Mouse (Mus musculus) ES-Bruce4 (cell line): ENCODE results near the gene Spg11. TPM values are rescaled to one million over a fixed set of nuclear protein-coding genes. Genes with fewer than 3 reads are reported as not detected.
A peak's percentile ranks its signal among the peaks of the same experiment; 100 is the strongest.
"Not testable (repeated sequence)": the region's sequence is repeated elsewhere in the genome, so short reads cannot be mapped to it uniquely, and the experiment has no call there.

Source experiments
- H3K27ac ChIP-seq: 2 replicates; pipeline ENCODE4 v1.5.1; 2012; ENCODE audit warnings: low read length, inconsistent platforms; ENCODE audit not compliant: insufficient read depth
- H3K27me3 ChIP-seq: 2 replicates; pipeline ENCODE4 v1.6.1; 2012; ENCODE audit warnings: mild to moderate bottlenecking, low read length, inconsistent platforms; ENCODE audit not compliant: control insufficient read depth, poor library complexity, insufficient read depth, severe bottlenecking
- H3K36me3 ChIP-seq: 2 replicates; pipeline ENCODE4 v1.6.1; 2012; ENCODE audit warnings: inconsistent platforms, mild to moderate bottlenecking, low read length, moderate library complexity; ENCODE audit not compliant: control insufficient read depth, poor library complexity, insufficient read depth, severe bottlenecking
- H3K4me1 ChIP-seq: one replicate; pipeline ENCODE4 v1.8.1; 2011; ENCODE audit warnings: low read length; ENCODE audit not compliant: control insufficient read depth, insufficient read depth
- H3K4me3 ChIP-seq: 2 replicates; pipeline ENCODE4 v1.5.1; 2011; ENCODE audit warnings: low read depth, mild to moderate bottlenecking, low read length
- H3K9ac ChIP-seq: 2 replicates; pipeline ENCODE4 v1.6.1; 2012; ENCODE audit warnings: low read depth, mild to moderate bottlenecking, inconsistent platforms; ENCODE audit not compliant: poor library complexity, severe bottlenecking
- H3K9me3 ChIP-seq: replicated peaks from 2 replicates; pipeline ENCODE4 v1.6.1; 2012; ENCODE audit warnings: mild to moderate bottlenecking, low read length, inconsistent platforms; ENCODE audit not compliant: control insufficient read depth, poor library complexity, insufficient read depth, severe bottlenecking
- CTCF ChIP-seq: IDR thresholded peaks from one replicate; pipeline ENCODE4 v1.8.1; 2011; ENCODE audit warnings: low read depth, low read length
- EP300 ChIP-seq: IDR thresholded peaks from 2 replicates; pipeline ENCODE4 v1.6.1; 2011; ENCODE audit warnings: low read depth, low read length; ENCODE audit not compliant: insufficient read depth
- POLR2A ChIP-seq: IDR thresholded peaks from one replicate; pipeline ENCODE4 v1.8.1; 2011; ENCODE audit warnings: low read length; ENCODE audit not compliant: insufficient read depth
- polyA plus RNA-seq: library from polyadenylated mRNA; stranded (reverse); fragments of >200 nt; gene quantifications from 2 replicates; pipeline ENCODE4 v1.2.4, GENCODE M21; 2011; ENCODE audit warnings: low read depth; ENCODE audit not compliant: missing spikeins, insufficient read depth, insufficient read length

Gene Spg11
- polyA plus RNA-seq, 1 experiment = 31.5 TPM

GRCm38 (mm10) chr2:122028756-122029700, 89.2 kb downstream of the Spg11 start:
- H3K9ac ChIP-seq = peak overlapping the region; percentile 99
- H3K27me3 ChIP-seq = no peaks in the 10 kb centered on the region
- no peak overlapping the region for H3K27ac ChIP-seq
- H3K9me3 ChIP-seq = no peaks in the 10 kb centered on the region
- H3K4me3 ChIP-seq = peak overlapping the region; percentile 91
- H3K36me3 ChIP-seq = peaks cover 24% of the 10 kb centered on the region
- H3K4me1 ChIP-seq = no peaks in the 10 kb centered on the region
- TF ChIP-seq CTCF = no peak
- TF ChIP-seq EP300 = no peak
- TF ChIP-seq POLR2A = no peak

DNA sequence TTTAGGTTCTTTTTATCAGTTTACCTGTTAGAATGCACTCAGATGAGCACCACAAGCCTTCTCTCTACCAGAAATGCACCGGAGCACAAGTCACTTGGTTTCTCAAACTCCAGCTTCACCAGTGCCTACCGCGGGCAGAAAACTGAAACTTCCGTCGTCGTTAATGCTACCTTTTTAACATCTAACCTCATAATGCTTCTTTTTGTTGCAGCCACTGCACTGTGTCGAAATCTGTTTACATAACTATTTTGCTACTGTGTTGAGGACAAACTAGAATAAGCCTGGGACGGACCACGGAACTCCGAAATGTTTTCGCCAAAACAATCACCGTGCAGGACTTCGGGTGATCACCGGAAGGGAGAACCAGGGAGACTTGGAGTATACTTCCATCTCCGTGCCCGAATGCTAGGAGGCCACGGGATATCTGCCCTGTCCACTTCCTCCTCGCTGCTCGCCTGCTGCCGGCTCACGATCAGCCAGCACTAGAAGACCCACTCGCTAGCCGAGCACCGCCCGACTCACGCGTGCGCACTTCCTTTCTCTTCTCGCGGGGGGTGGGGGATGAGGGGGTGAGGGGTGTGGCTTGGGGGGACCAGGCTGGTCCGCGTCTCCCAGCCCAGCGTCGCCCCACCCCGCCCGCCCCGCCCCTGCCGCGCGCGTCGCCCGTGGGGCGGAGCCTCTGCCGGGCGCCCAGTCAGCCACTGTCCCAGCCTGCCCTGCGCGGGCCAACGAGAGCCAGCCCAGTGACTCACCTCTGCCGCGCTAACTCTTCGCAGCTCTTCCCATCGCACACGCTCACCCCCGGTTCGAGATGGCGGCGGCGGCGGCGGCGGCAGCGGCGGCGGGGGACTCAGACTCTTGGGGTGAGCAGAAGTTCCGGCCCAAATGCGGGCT, 90.1 kb downstream of the Spg11 start, which contains the start of gene Eif3j1:
TSS of gene Eif3j1 (plus strand) at position 685 of the 894 bp plus-strand sequence.
- H3K27me3 ChIP-seq = no peaks in the 10 kb centered on the region
- H3K4me3 ChIP-seq = peak within 1 kb of the TSS; percentile 91
- TF ChIP-seq EP300 (0 out of 2 replicates have a peak, but pooled peaks have one; percentile 10), POLR2A (peak; percentile 98), CTCF (no peak)
- H3K36me3 ChIP-seq = peaks cover 17% of the 10 kb centered on the region
- no peaks in the 10 kb centered on the region for H3K4me1 ChIP-seq
- no peak within 1 kb of the TSS; the same call in 1 of the 2 replicates for H3K27ac ChIP-seq
- H3K9me3 ChIP-seq = no peaks in the 10 kb centered on the region
- peak within 1 kb of the TSS; percentile 99 for H3K9ac ChIP-seq

- H3K4me1 ChIP-seq = not testable (repeated sequence)
Measured at GRCm38 (mm10) chr2:122027091-122027490, 91.1 kb downstream of the Spg11 start.

DNA sequence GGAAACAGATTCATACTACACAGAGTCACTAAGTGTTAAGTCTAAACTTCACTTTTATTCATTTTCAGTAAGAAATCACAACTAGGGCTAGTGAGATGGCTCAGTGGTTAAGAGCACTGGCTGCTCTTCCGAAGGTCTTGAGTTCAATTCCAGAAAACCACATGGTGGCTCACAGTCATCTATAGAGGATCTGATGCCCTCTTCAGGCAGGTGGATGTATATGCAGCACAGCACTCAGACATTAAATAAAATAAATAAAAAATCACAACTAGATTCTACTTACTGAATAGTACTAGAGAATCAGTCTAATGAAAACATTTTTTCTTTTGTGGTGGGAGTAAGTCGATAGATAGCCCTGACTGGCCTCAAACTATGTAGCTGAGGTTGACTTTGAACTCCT, 95.9 kb downstream of the Spg11 start:
- Histone ChIP-seq H3K4me3 (no peak overlapping the region), H3K9ac (no peak overlapping the region), H3K4me1 (no peaks in the 10 kb centered on the region), H3K27ac (no peak overlapping the region), H3K27me3 (no peaks in the 10 kb centered on the region), H3K36me3 (no peaks in the 10 kb centered on the region), H3K9me3 (no peaks in the 10 kb centered on the region)
- TF ChIP-seq CTCF (no peak), POLR2A (no peak), EP300 (no peak)

More at GRCm38 (mm10) chr2:122027091-122027490, 91.1 kb downstream of the Spg11 start:
- not testable (repeated sequence) for H3K4me3 ChIP-seq, H3K9me3 ChIP-seq, H3K27ac ChIP-seq, H3K27me3 ChIP-seq
- peak overlapping the region; percentile 99; the same call in 1 of the 2 replicates for H3K9ac ChIP-seq
- H3K36me3 ChIP-seq = peaks cover 12% of the 10 kb centered on the region

DNA sequence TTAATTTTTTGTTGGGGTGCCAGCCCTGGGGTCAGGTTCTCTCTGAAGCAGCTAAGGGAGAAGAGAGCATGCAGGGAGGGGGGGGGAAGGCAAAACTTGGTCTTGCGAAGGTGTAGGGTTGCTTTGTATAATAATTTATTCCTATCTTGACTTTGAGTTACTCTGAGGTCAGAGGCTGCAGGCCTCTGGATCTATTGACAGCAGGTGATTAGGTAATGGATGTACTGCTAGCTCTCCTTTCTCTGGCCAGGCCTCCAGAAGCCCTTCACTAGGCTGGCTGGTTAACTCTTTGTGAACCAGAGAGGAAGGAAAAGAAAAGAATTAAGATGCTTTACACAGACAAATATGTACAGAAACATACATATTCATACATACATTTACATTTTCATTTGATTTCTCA, 99.5 kb downstream of the Spg11 start:
- H3K4me3 ChIP-seq = no peak overlapping the region
- no peaks in the 10 kb centered on the region for H3K27me3 ChIP-seq
- H3K27ac ChIP-seq = no peak overlapping the region
- H3K4me1 ChIP-seq = no peaks in the 10 kb centered on the region
- peaks cover under 1% of the 10 kb centered on the region; the same call in 1 of the 2 replicates for H3K36me3 ChIP-seq
- no peaks in the 10 kb centered on the region for H3K9me3 ChIP-seq
- no peak overlapping the region for H3K9ac ChIP-seq
- TF ChIP-seq POLR2A (no peak), CTCF (no peak), EP300 (no peak)
